Mouse (Mus musculus): ENCODE results near the gene Lcn12. TPM values are rescaled to one million over a fixed set of nuclear protein-coding genes. Genes with fewer than 3 reads are reported as not detected.

Lcn12 gene
- polyA plus RNA-seq (2014; fragmentation: Nextera tagmentation; extraction: Ambion mirVana): not detected in 2 replicates

DNA sequence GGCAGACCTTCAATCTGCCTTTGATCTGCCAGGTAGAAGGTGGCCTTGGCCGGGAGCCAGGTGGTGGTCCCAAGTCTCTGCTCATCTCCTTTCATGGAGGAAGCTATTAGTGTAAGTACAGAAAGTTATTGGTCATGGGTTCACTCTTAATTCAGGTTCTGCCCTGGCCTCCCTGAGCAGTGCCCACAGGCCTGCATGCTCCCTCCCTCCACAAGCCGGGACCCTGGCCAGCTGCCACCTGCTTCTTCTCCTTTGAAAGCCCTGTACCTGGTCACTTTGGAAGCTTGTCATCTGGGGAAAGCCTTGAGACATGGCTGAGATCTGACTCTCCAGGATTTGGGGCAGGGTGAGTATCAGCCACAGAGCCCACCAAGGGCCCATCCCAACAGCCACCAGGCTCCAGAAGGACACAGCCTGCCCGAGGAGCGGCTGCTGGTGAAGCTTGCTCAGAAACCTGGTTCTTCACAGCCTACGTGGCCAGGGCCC, at the start of gene Lcn12:
Lcn12 (minus strand) TSS at position 436 of the 486 bp plus-strand sequence.
- no peaks in the 10 kb centered on the region; the same call in 1 of the 2 replicates for H3K27me3 ChIP-seq (ENCODE audit: control insufficient read depth, insufficient read depth, low read length)
- no peak within 1 kb of the TSS for H3K27ac ChIP-seq (ENCODE audit: low read depth, low read length)
- ATAC-seq (replicated peaks; ENCODE audit: insufficient number of reproducible peaks, low FRiP score, low TSS enrichment): no peak
- H3K4me1 ChIP-seq (ENCODE audit: control insufficient read depth, insufficient read depth, low read length): peaks cover 3% of the 10 kb centered on the region; the same call in 1 of the 2 replicates
- no peak within 1 kb of the TSS for H3K9ac ChIP-seq (ENCODE audit: low read depth, low read length)
- H3K9me3 ChIP-seq (replicated peaks; ENCODE audit: control insufficient read depth, low read length): no peaks in the 10 kb centered on the region
- 82% methylated on average over 5 of the region's 5 CpGs for WGBS (ENCODE audit: insufficient replicate concordance)
- H3K4me2 ChIP-seq: no peak within 1 kb of the TSS
- H3K4me3 ChIP-seq (ENCODE audit: low read depth, low read length): no peak within 1 kb of the TSS
- H3K36me3 ChIP-seq (ENCODE audit: control insufficient read depth, insufficient read depth, low read length): no peaks in the 10 kb centered on the region

DNA sequence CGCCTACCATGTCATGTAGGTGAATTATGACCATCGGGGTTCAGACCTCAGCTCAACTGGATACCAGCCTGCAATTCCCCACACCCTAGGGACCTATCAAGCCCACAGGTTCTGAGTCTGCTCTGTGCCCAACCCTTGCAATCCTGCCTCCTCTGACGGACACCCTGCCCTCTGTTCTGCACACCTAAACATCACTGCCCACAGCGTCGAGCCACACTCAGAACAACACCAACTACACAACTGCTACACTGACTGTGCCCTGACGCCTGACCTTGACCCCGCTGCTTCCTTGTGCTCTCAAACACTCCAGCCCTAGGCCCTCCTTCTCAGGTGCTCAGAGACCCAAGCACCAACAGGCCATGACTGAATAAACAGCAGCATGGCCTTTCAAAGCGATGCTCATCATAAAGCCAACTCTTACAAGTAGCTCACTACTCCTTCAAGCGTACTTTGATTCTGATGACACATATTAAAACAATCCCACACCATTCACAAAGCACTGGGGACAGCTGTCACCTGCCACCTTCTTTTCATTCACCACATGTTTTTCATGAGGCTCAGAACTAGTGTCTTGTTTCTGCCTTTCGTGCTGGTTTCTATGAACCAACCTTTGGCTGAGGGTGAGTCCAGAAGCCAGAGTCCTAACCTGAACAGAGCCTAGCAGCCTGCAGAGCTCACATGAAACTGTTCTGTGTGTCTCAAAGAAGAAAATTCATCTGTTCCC, 48.1 kb upstream of the Lcn12 start:
- H3K27ac ChIP-seq (ENCODE audit: low read depth, low read length): no peak overlapping the region
- no peaks in the 10 kb centered on the region for H3K27me3 ChIP-seq (ENCODE audit: control insufficient read depth, insufficient read depth, low read length)
- no peaks in the 10 kb centered on the region for H3K9me3 ChIP-seq (replicated peaks; ENCODE audit: control insufficient read depth, low read length)
- peaks cover 6% of the 10 kb centered on the region; the same call in 1 of the 2 replicates for H3K4me1 ChIP-seq (ENCODE audit: control insufficient read depth, insufficient read depth, low read length)
- peaks cover 2% of the 10 kb centered on the region; the same call in 1 of the 2 replicates for H3K36me3 ChIP-seq (ENCODE audit: control insufficient read depth, insufficient read depth, low read length)
- no peak for ATAC-seq (replicated peaks; ENCODE audit: insufficient number of reproducible peaks, low FRiP score, low TSS enrichment)
- 83% methylated on average over 10 of the region's 10 CpGs for WGBS (ENCODE audit: insufficient replicate concordance)
- H3K4me2 ChIP-seq: no peak overlapping the region
- no peak overlapping the region for H3K4me3 ChIP-seq (ENCODE audit: low read depth, low read length)
- no peak overlapping the region for H3K9ac ChIP-seq (ENCODE audit: low read depth, low read length)

DNA sequence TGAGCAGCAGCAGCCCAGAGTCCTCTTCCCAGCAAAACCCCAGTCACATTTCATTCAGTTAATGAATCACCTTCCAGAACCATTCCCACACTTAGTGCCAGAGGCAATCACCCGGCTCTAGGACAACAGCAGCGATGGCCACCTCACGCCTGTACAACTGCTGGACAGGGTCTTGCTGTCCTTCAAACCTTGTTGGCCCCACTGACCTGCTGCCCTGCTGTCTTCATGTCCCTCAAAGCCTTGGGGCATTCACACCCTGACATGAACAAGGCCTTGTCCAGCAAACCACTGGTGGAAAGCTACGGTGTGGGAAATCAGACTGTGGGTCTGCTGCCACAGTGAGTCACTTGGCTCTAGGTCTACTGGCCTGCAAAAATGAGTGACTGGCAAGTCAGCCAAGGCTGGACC, 46.8 kb upstream of the Lcn12 start:
- H3K9me3 ChIP-seq (replicated peaks; ENCODE audit: control insufficient read depth, low read length): no peaks in the 10 kb centered on the region
- no peak overlapping the region for H3K4me3 ChIP-seq (ENCODE audit: low read depth, low read length)
- H3K27ac ChIP-seq (ENCODE audit: low read depth, low read length): no peak overlapping the region
- peaks cover 8% of the 10 kb centered on the region for H3K36me3 ChIP-seq (ENCODE audit: control insufficient read depth, insufficient read depth, low read length)
- H3K4me1 ChIP-seq (ENCODE audit: control insufficient read depth, insufficient read depth, low read length): no peaks in the 10 kb centered on the region; the same call in 1 of the 2 replicates
- no peak overlapping the region for H3K9ac ChIP-seq (ENCODE audit: low read depth, low read length)
- no peaks in the 10 kb centered on the region for H3K27me3 ChIP-seq (ENCODE audit: control insufficient read depth, insufficient read depth, low read length)
- H3K4me2 ChIP-seq: no peak overlapping the region
- ATAC-seq (replicated peaks; ENCODE audit: insufficient number of reproducible peaks, low FRiP score, low TSS enrichment): no peak
- WGBS (ENCODE audit: insufficient replicate concordance): 89% methylated on average over 4 of the region's 4 CpGs

DNA sequence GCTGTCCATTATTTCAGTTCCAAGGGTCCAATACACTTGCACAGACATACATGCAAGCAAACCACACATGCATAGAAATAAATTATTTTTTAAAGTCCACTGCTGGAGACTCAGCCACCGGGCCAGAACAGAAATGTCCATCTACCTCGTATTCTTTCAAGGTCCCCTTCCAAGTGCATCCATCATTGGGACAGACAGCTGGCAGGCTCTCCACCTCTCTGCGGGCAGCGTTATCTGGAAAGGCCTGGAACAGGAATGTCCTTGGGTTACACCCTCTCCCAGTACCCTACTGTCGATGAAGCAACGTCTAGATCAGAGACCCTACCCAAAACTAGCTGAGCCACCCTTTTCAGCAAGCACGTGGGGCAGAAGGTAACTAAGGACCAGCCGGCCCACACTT, 42.8 kb upstream of the Lcn12 start:
- Histone ChIP-seq H3K9me3 (replicated peaks; ENCODE audit: control insufficient read depth, low read length) (no peaks in the 10 kb centered on the region), H3K4me3 (ENCODE audit: low read depth, low read length) (no peak overlapping the region), H3K36me3 (ENCODE audit: control insufficient read depth, insufficient read depth, low read length) (peaks cover 11% of the 10 kb centered on the region), H3K4me2 (no peak overlapping the region), H3K27ac (ENCODE audit: low read depth, low read length) (no peak overlapping the region), H3K9ac (ENCODE audit: low read depth, low read length) (no peak overlapping the region), H3K27me3 (ENCODE audit: control insufficient read depth, insufficient read depth, low read length) (no peaks in the 10 kb centered on the region), H3K4me1 (ENCODE audit: control insufficient read depth, insufficient read depth, low read length) (no peaks in the 10 kb centered on the region; the same call in 1 of the 2 replicates)
- WGBS (ENCODE audit: insufficient replicate concordance): 70% methylated on average over 8 of the region's 8 CpGs
- no peak for ATAC-seq (replicated peaks; ENCODE audit: insufficient number of reproducible peaks, low FRiP score, low TSS enrichment)

DNA sequence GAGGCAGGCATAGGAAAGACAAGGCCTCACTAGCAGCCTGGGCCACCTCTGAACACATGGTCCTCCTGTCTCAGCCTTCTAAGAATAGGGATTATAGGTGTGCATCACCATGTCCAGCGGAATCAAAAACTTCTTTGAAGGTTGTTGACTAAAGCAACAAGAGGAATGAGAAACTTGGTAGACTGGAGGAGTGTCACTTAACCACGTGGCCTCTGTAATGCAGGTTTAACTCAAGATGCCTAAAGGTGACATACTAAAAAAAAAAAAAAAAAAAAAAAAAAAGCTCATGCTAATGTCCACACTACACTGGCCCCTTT, 41.1 kb upstream of the Lcn12 start:
- no peak for ATAC-seq (replicated peaks; ENCODE audit: insufficient number of reproducible peaks, low FRiP score, low TSS enrichment)
- Histone ChIP-seq H3K4me3 (ENCODE audit: low read depth, low read length) (no peak overlapping the region), H3K9me3 (replicated peaks; ENCODE audit: control insufficient read depth, low read length) (no peaks in the 10 kb centered on the region), H3K36me3 (ENCODE audit: control insufficient read depth, insufficient read depth, low read length) (peaks cover 16% of the 10 kb centered on the region), H3K27me3 (ENCODE audit: control insufficient read depth, insufficient read depth, low read length) (no peaks in the 10 kb centered on the region), H3K4me1 (ENCODE audit: control insufficient read depth, insufficient read depth, low read length) (no peaks in the 10 kb centered on the region; the same call in 1 of the 2 replicates), H3K27ac (ENCODE audit: low read depth, low read length) (no peak overlapping the region), H3K4me2 (no peak overlapping the region), H3K9ac (ENCODE audit: low read depth, low read length) (no peak overlapping the region)
- 90% methylated on average over 2 of the region's 2 CpGs for WGBS (ENCODE audit: insufficient replicate concordance)

DNA sequence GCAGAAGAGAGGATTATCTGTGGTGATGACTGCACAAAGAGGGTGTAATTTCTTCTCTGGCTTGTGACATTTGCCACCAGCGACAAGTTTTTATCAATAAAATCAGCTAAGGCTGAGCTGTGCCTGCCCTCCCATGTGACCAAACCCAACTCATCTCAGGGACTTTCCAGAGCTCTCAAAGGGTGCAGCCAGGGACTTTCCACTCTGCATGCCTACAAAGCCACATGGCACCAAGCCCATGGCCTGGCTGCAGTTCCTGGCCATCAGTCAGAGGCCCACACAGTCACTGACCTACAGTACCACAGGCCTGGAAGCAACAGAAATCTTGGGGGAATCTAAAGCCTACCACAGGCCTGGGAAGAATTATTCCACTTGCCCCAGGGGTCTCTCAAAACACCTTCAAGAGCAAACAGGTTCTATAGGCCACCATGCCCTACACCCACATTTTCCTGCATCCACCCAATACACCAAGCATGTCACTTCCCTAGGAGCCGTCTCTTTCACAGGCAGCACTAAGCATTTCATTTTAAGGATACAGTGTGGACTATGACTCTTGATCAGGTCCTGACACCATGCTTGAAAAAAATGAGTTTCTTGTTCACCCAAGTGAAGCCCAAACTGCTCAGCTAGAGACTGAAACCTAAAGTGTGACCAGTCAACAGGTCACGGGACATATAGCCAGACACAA, 40.6 kb upstream of the Lcn12 start:
- no peak overlapping the region for H3K27ac ChIP-seq (ENCODE audit: low read depth, low read length)
- H3K27me3 ChIP-seq (ENCODE audit: control insufficient read depth, insufficient read depth, low read length): no peaks in the 10 kb centered on the region
- no peaks in the 10 kb centered on the region; the same call in 1 of the 2 replicates for H3K4me1 ChIP-seq (ENCODE audit: control insufficient read depth, insufficient read depth, low read length)
- no peak overlapping the region for H3K9ac ChIP-seq (ENCODE audit: low read depth, low read length)
- peaks cover 18% of the 10 kb centered on the region for H3K36me3 ChIP-seq (ENCODE audit: control insufficient read depth, insufficient read depth, low read length)
- no peaks in the 10 kb centered on the region for H3K9me3 ChIP-seq (replicated peaks; ENCODE audit: control insufficient read depth, low read length)
- ATAC-seq (replicated peaks; ENCODE audit: insufficient number of reproducible peaks, low FRiP score, low TSS enrichment): no peak
- H3K4me2 ChIP-seq: no peak overlapping the region
- no peak overlapping the region for H3K4me3 ChIP-seq (ENCODE audit: low read depth, low read length)
- WGBS (ENCODE audit: insufficient replicate concordance): 84% methylated on average over 3 of the region's 3 CpGs

DNA sequence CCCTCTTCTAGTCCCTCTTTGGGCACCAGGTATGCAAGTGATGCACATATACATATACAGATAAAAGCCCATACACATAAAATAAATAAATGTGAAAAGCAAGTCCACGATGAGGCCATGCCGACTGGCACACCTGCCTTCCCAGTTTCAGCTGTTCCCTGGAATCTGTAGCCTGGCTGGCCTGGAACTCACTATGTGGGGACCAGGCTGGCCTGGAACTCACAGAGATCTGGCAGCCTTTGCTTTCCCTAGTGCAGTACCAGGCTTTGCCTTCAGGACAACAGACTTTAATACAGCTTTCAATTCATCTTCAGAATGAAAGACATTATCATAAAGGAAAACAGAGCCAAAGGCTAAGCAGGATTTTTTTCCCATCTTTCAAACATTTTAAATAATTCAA, 40.0 kb upstream of the Lcn12 start:
- H3K9ac ChIP-seq (ENCODE audit: low read depth, low read length): no peak overlapping the region
- H3K4me3 ChIP-seq (ENCODE audit: low read depth, low read length): no peak overlapping the region
- H3K36me3 ChIP-seq (ENCODE audit: control insufficient read depth, insufficient read depth, low read length): peaks cover 19% of the 10 kb centered on the region
- H3K27ac ChIP-seq (ENCODE audit: low read depth, low read length): no peak overlapping the region
- WGBS (ENCODE audit: insufficient replicate concordance): 91% methylated on average over 2 of the region's 2 CpGs
- no peak for ATAC-seq (replicated peaks; ENCODE audit: insufficient number of reproducible peaks, low FRiP score, low TSS enrichment)
- no peaks in the 10 kb centered on the region for H3K9me3 ChIP-seq (replicated peaks; ENCODE audit: control insufficient read depth, low read length)
- no peaks in the 10 kb centered on the region; the same call in 1 of the 2 replicates for H3K4me1 ChIP-seq (ENCODE audit: control insufficient read depth, insufficient read depth, low read length)
- H3K27me3 ChIP-seq (ENCODE audit: control insufficient read depth, insufficient read depth, low read length): no peaks in the 10 kb centered on the region
- H3K4me2 ChIP-seq: no peak overlapping the region

DNA sequence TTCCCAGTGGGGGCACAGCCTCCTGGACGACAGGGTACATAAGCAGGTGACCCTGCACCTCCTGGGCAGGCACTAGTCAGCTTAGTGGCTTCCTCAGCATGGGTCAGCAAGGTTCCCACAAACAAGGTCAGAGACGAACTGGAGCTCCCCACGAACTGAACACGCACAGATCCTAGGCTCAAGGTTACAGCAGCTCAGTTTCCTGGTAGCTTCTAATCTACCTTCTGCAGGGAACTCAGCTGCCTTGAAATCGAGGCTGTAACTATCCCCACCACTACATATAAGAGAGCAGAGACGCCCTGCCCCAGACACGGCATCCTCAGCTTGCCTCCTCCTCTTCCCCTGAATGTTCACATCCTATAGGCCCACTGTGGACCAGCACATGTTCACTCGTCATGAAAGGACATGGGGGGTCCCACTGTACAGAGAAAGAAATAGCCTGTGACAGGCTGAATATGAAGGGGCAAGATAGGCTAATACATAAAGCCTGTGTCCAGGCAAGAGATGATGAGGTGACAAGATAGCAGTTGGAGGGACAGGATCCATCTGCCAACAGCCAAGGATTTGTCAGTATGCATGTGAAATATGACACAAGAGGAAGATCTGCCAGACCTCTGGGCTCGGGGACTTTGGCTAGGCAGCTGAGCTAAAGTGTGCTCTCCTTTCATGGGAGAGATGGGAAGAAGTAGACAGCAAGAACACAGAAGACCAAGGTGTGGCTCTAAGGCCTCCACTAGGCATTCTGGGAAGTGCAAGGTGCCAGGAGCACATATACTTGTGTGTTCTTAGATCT, 33.0 kb upstream of the Lcn12 start:
- no peak for ATAC-seq (replicated peaks; ENCODE audit: insufficient number of reproducible peaks, low FRiP score, low TSS enrichment)
- Histone ChIP-seq H3K4me3 (ENCODE audit: low read depth, low read length) (no peak overlapping the region), H3K4me1 (ENCODE audit: control insufficient read depth, insufficient read depth, low read length) (no peaks in the 10 kb centered on the region), H3K9ac (ENCODE audit: low read depth, low read length) (no peak overlapping the region), H3K36me3 (ENCODE audit: control insufficient read depth, insufficient read depth, low read length) (peaks cover 52% of the 10 kb centered on the region), H3K9me3 (replicated peaks; ENCODE audit: control insufficient read depth, low read length) (no peaks in the 10 kb centered on the region), H3K27me3 (ENCODE audit: control insufficient read depth, insufficient read depth, low read length) (no peaks in the 10 kb centered on the region), H3K4me2 (no peak overlapping the region), H3K27ac (ENCODE audit: low read depth, low read length) (no peak overlapping the region)
- WGBS (ENCODE audit: insufficient replicate concordance): 87% methylated on average over 9 of the region's 9 CpGs
